Mouse (Mus musculus) right cerebral cortex, postnatal 14 days (tissue): ENCODE data around the gene Tcea3.

ENCODE experiments used
- DNase-seq: peaks from one replicate; pipeline ENCODE4 v3.0.0; 2022

Tcea3 gene

DNA sequence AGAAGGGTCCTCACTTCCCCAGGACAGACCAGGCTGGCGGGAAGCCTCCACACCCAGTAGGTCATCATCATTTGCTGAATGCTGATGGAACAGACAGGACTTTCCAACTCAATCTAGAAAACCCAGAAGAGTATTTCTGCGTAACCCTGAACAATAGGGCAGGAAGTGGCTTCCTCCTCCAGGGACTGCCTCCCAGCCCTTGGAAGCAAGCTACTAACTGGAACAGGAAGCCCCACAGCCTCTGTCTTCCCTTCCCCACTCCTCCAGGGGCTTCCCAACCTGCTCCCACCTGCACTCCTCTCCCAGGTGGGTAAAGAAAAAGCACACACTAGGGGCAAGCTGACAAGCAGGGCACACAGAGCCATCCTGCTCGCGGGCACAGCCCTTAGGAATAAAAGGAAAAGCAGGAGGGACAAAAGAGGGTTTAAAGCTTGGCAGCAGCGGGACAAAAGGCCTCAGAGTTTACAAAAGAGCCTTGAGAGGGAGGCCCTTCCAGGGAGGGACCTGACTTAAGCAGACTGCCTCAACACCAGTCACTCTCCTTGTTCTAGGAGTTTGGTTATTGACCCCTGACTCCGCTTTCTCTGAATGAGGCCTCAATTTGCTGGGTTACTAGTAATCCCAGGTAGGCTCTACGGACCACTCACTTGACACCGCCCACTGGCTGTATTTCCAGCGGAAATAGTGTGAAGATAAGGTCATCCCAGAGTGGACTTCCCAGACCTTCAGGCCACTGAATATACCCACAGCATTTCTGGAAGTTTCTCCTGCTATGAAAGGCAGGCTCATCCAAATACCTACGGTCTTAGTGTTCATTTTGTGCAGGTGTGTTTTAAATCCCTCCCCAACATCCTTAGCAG lies 35.3 kb downstream of the Tcea3 start:
- no peak for DNase-seq

DNA sequence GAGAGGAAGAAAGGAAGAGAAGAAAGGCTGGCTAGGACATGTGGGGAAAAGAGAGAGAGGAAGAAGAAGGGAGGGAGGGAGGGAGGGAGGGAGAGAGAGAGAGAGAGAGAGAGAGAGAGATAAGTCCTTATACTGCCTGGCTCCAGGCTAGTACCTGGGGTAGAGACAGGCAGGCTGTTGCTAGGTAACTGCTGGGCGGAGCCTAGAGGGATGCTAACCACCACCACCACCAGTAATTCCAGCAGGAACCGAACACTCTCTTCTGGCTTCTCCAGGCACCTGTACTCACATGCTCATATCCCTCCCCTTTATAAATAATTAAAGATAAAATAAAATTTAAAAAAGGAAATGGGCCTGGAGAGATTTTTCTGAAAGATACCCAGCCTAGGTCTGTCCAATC lies 36.3 kb downstream of the Tcea3 start:
- no peak for DNase-seq

- peak; percentile 91 for DNase-seq
Measured at GRCm38 (mm10) chr4:136284455-136284854, 36.9 kb downstream of the Tcea3 start, which contains the start of gene Zfp46. Zfp46 (plus strand) TSS chr4:136284683.

GRCm38 (mm10) chr4:136284891-136285290 lies 37.4 kb downstream of the Tcea3 start:
- no peak for DNase-seq

GRCm38 (mm10) chr4:136285348-136285810 lies 37.9 kb downstream of the Tcea3 start:
- peak; percentile 90 for DNase-seq

DNA sequence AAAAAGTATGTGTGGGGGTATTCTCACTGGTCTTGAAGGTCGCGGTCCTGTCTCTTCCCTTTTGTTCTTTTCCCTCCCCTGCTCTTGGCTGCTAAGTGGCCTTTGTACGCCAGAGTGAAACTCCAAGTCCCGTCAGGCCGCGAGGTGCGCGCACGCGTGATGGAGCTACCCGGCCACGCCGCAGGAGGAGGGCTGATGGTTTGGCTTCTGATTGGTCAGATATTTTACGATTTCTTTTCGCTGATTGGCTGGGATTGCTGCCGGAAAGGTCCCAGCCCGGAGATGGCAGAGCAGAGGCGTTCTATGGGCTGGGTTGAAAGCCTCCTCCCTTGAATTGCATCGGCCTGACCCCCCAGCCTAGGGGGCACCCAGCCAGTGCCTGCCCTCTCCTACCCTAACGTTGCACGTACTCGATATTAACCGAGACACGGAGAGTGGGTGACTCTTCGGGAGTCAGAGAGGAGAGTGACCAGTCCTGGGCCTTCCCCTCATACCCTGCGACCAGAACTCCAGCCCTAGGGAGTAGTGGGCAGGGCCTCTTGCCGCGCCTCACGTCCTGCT lies 38.4 kb downstream of the Tcea3 start:
- DNase-seq = peak; percentile 95

DNA sequence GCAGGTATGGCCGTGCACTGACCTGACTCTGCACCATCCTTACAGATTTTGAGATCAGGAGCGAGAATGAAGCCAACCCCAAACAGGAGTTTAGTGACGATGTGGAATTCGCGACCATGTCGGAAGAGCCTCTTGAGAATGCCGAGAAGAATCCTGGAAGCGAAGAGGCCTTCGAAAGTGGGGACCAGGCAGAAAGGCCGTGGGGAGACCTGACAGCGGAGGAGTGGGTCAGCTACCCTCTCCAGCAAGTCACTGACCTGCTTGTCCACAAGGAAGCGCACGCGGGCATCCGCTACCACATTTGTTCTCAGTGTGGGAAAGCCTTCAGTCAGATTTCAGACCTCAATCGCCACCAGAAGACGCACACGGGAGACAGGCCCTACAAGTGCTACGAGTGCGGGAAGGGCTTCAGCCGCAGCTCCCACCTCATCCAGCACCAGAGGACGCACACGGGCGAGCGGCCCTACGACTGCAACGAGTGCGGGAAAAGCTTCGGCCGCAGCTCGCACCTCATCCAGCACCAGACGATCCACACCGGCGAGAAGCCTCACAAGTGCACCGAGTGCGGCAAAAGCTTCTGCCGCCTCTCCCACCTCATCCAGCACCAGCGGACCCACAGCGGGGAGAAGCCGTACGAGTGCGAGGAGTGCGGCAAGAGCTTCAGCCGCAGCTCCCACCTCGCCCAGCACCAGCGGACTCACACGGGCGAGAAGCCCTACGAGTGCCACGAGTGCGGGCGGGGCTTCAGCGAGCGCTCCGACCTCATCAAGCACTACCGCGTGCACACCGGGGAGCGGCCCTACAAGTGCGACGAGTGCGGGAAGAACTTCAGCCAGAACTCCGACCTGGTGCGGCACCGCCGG lies 42.6 kb downstream of the Tcea3 start:
- no peak for DNase-seq

DNA sequence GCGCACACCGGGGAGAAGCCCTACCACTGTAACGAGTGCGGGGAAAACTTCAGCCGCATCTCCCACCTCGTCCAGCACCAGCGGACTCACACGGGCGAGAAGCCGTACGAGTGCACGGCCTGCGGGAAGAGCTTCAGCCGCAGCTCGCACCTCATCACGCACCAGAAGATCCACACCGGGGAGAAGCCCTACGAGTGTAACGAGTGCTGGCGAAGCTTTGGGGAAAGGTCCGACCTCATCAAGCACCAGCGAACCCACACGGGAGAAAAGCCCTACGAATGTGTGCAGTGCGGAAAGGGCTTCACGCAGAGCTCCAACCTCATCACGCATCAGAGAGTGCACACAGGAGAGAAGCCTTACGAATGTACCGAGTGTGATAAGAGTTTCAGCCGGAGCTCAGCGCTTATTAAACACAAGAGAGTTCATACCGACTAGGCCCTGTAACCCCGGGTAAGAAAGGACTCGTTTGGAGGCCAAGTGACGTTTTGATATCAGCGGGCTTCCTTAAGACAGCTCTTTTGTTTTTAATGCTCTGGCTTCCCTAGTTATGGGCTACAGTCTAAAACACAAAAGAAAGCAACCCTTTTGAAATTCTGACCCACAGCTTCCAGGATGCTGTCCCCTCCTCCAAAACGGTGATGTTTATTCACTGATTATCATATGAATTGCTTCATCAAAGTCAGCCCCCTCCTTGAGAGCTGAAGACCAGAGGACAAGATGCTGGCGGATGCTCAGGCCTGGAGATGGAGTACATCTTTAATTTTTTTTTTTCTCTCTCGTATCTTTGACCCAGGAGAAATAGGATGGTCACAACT lies 43.5 kb downstream of the Tcea3 start:
- DNase-seq = no peak

- DNase-seq = no peak
Measured at GRCm38 (mm10) chr4:136291692-136292091, 44.2 kb downstream of the Tcea3 start.

- no peak for DNase-seq
Measured at GRCm38 (mm10) chr4:136295941-136296340, 48.4 kb downstream of the Tcea3 start.

DNA sequence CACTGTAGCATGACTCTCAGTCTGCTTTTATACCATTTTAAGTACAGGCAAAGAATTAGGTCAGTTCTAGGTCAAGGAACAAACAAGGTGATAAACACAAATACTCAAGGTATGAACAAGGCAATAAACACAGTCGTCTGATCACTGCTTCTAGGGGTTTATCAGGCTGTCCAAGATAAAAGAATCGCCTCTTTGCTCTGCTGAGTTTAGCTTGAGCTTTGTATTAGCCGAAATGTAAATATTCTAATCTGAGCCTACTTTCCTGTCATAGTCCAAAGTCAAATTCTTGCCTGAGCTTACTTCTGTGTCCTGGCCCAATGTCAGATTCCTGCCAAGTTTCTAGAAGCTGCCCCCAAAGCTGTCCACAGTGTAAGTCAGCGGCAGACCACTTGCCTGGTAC lies 54.9 kb downstream of the Tcea3 start:
- DNase-seq = no peak

DNA sequence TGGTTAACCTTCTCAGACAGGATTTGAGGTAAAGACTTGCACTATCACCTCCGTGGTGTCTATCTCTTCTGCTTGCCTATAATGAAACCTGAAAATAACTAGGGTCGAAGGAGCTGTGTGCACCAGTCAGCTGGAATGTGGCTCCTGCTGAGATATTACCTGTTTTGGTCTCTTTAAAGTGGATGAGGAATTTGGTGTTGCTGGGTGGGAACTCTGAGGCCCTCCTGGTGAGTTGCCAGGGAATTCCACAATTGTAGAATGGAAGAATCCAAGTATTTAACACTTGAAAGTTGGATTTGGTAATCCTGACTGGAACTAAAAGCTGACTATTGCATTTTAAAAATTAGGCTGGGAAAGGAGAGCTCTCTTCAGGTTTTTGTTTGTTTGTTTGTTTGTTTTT lies 56.7 kb downstream of the Tcea3 start:
- no peak for DNase-seq

DNA sequence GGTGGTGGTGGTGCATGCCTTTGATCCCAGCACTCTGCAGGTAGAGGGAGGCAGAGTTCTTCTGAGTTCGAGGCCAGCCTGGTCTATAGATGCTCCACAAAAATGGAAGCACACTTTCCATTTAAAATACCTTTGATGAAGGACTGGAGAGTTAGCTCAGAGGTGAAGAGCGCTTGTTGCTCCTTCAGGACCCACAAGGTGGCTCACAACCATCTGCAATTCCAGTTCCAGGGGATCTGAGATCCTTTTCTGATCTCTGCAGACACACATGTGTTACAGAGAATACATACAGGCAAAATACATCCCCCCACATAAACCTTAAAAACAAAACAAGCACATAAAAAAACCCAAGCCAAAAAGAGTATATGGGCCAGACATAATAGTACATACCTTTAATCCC lies 60.8 kb downstream of the Tcea3 start:
- no peak for DNase-seq

GRCm38 (mm10) chr4:136309780-136310179 lies 62.3 kb downstream of the Tcea3 start:
- no peak for DNase-seq

DNA sequence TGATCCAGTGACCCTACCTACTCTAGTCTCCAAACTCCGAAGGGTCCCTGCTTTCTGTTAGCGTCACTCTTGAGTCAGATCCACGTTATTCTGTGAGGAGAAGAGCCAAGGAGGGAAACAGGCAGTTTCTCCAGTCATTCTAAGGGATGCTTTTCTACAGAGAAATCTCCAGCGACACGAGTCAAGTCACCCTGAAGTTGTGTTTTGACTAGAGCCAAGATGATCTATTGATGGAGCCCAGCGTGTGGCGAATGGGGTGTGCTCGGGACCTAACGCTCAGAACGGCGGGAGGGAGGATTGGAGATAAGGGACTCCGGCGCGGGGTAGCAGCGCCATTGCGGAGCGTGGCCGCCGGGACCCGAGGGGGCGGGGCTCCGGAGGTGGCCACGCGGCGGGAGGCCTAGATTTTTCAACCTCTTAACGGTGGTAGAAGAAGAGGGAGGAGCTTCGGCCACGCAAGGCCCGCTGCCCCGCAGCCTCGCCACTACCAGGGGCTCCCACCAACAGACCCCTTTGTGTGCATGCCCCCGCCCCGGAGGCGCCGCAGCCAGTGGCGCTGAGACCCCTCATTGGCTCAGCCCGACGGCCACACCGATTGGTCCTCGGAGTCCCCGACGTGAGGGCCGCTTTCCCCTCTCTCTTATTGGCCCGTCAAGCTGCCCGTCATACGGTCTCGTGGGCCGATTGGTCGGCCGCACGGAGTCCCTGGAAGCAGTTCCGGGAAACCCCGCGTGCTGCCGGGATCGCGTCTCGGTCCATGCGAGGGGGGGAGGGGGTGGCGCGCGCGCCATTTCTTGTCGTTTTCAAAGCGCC lies 62.9 kb downstream of the Tcea3 start, which contains the start of gene Hnrnpr:
TSS of gene Hnrnpr (plus strand) at position 714 of the 813 bp plus-strand sequence.
- DNase-seq = peak; percentile 100

GRCm38 (mm10) chr4:136311042-136311999 lies 63.8 kb downstream of the Tcea3 start:
- DNase-seq = peak; percentile 25

DNA sequence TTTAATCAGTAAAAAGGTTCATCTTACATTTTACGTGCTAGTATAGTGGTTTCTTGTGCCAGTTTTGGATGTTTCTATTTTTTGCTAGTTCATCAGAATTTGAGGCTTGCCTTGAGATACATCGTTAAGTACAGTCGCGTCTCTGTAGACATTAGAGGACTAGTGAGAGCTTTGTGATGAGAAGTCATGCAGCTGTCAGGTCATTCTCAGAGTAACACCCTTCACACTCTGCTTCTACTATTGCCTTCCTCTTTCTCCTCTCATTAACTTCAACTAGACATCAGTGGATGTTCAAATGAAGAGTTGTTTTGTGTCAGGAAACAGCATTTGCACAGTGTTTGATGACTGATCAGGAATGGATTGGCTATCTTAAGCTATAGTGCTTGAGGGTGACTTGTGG lies 65.1 kb downstream of the Tcea3 start:
- DNase-seq = no peak

GRCm38 (mm10) chr4:136317667-136318066 lies 70.1 kb downstream of the Tcea3 start:
- DNase-seq = no peak

GRCm38 (mm10) chr4:136320016-136320415 lies 72.5 kb downstream of the Tcea3 start:
- no peak for DNase-seq

DNA sequence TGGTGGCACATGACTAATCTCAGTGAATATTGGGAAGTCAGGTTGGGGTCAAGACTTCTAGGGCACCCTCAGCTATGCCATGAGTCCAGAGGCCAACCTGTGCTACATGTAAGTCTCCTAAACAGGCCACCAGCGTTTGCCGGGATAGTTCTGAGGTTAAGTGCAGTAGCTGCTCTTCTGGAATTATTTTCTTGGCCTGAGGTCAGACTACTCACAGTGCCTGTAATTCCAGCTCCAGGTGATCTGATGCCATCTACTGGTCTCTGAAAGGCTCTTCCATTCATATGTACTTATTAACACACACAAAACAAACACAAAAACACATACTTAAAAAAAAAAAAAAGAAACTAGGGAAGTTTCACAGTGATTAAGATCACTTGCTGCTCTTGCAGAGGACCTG lies 76.7 kb downstream of the Tcea3 start:
- no peak for DNase-seq
